Mouse (Mus musculus) hindbrain, embryonic 16.5 days (tissue): ENCODE data around the gene Xxylt1. TPM values are rescaled to one million over a fixed set of nuclear protein-coding genes. Genes with fewer than 3 reads are reported as not detected.
A peak's percentile ranks its signal among the peaks of the same experiment; 100 is the strongest.

ENCODE experiments used
- ATAC-seq: fragments of 200-750 bp; cut with Nextera tagmentation; 2 replicates; pipeline ENCODE4 v1.8.0; 2017; ENCODE audit warnings: moderate TSS enrichment, moderate library complexity
- H3K27ac ChIP-seq: fragments of 300-500 bp; sonication (generic); 2 replicates; pipeline ENCODE4 v1.5.1; 2014; ENCODE audit warnings: low read depth, mild to moderate bottlenecking, control low read depth, low read length, moderate library complexity
- H3K27me3 ChIP-seq: fragments of 300-500 bp; sonication (generic); replicated peaks from 2 replicates; pipeline ENCODE4 v1.6.1; 2014; ENCODE audit warnings: low read length; ENCODE audit not compliant: control insufficient read depth, insufficient read depth
- H3K36me3 ChIP-seq: fragments of 300-500 bp; sonication (generic); 2 replicates; pipeline ENCODE4 v1.6.1; 2014; ENCODE audit warnings: mild to moderate bottlenecking, low read length, moderate library complexity, mixed read lengths; ENCODE audit not compliant: control insufficient read depth, insufficient read depth
- H3K4me1 ChIP-seq: fragments of 300-500 bp; sonication (generic); 2 replicates; pipeline ENCODE4 v1.6.1; 2014; ENCODE audit warnings: low read depth, low read length; ENCODE audit not compliant: control insufficient read depth, insufficient read depth
- H3K4me2 ChIP-seq: fragments of 300-500 bp; sonication (generic); 2 replicates; pipeline ENCODE4 v1.6.1; 2014; ENCODE audit warnings: mild to moderate bottlenecking, low read length, control low read depth, moderate library complexity
- H3K4me3 ChIP-seq: fragments of 300-500 bp; sonication (generic); 2 replicates; pipeline ENCODE4 v1.5.1; 2014; ENCODE audit warnings: mild to moderate bottlenecking, low read length, control low read depth, moderate library complexity
- H3K9ac ChIP-seq: fragments of 300-500 bp; sonication (generic); 2 replicates; pipeline ENCODE4 v1.6.1; 2014; ENCODE audit warnings: low read depth, mild to moderate bottlenecking, control low read depth, low read length, moderate library complexity
- H3K9me3 ChIP-seq: fragments of 300-500 bp; sonication (generic); 2 replicates; pipeline ENCODE4 v1.6.1; 2014; ENCODE audit warnings: mild to moderate bottlenecking, low read length, moderate library complexity; ENCODE audit not compliant: control insufficient read depth
- WGBS: fragments of 180-500 bp; shearing (Covaris S2); extraction: QIAGEN DNeasy Blood & Tissue Kit; methylation state at CpG from one replicate; pipeline ENCODE4 v1.1.7; 2014; 5-methylcytosine and 5-hydroxymethylcytosine counted together
- polyA plus RNA-seq: library from polyadenylated mRNA; unstranded; fragments of >200 nt; fragmentation: Nextera tagmentation; extraction: Ambion mirVana; gene quantifications from 2 replicates; pipeline ENCODE4 v1.2.1, GENCODE M21; 2015

Xxylt1 gene
- polyA plus RNA-seq = 11.0 and 16.1 TPM in 2 replicates

- Histone ChIP-seq H3K36me3 (no peaks in the 10 kb centered on the region), H3K27me3 (no peaks in the 10 kb centered on the region), H3K27ac (peak within 1 kb of the TSS; percentile 83), H3K4me2 (peak within 1 kb of the TSS; percentile 80), H3K4me1 (peaks cover 8% of the 10 kb centered on the region), H3K9ac (peak within 1 kb of the TSS; percentile 83), H3K9me3 (no peaks in the 10 kb centered on the region), H3K4me3 (peak within 1 kb of the TSS; percentile 82)
- under 1% methylated on average over 30 of the region's 54 CpGs for whole genome bisulfite sequencing
- ATAC-seq = peak; percentile 99
Measured at GRCm38 (mm10) chr16:31081125-31081664, at the start of gene Xxylt1. Gene Xxylt1, minus strand, starts transcription at chr16:31081432.

GRCm38 (mm10) chr16:31128116-31128515 is 46.9 kb upstream of the Xxylt1 start:
- Histone ChIP-seq H3K36me3 (peaks cover 4% of the 10 kb centered on the region; the same call in 1 of the 2 replicates), H3K9me3 (no peaks in the 10 kb centered on the region), H3K27me3 (no peaks in the 10 kb centered on the region), H3K9ac (no peak overlapping the region), H3K4me1 (no peaks in the 10 kb centered on the region), H3K4me3 (no peak overlapping the region), H3K4me2 (no peak overlapping the region), H3K27ac (no peak overlapping the region)
- WGBS = 86% methylated on average over 5 of the region's 5 CpGs
- no peak for ATAC-seq

- WGBS = 67% methylated on average over 5 of the region's 5 CpGs
- no peak overlapping the region for H3K9ac ChIP-seq
- H3K27ac ChIP-seq = no peak overlapping the region
- no peaks in the 10 kb centered on the region for H3K27me3 ChIP-seq
- no peaks in the 10 kb centered on the region for H3K4me1 ChIP-seq
- peaks cover 10% of the 10 kb centered on the region; the same call in 1 of the 2 replicates for H3K36me3 ChIP-seq
- H3K4me3 ChIP-seq = no peak overlapping the region
- no peak overlapping the region for H3K4me2 ChIP-seq
- H3K9me3 ChIP-seq = no peaks in the 10 kb centered on the region
- no peak for ATAC-seq
Measured at GRCm38 (mm10) chr16:31124991-31125390, 43.8 kb upstream of the Xxylt1 start.

- Histone ChIP-seq H3K9ac (no peak overlapping the region), H3K9me3 (no peaks in the 10 kb centered on the region), H3K36me3 (peaks cover 8% of the 10 kb centered on the region), H3K27me3 (no peaks in the 10 kb centered on the region), H3K4me2 (no peak overlapping the region), H3K27ac (no peak overlapping the region), H3K4me1 (no peaks in the 10 kb centered on the region), H3K4me3 (no peak overlapping the region)
- WGBS = 98% methylated on average over 6 of the region's 6 CpGs
- no peak for ATAC-seq
Measured at GRCm38 (mm10) chr16:31121612-31122011, 40.4 kb upstream of the Xxylt1 start.

- Histone ChIP-seq H3K9me3 (peaks cover 2% of the 10 kb centered on the region; the same call in 1 of the 2 replicates), H3K9ac (no peak overlapping the region), H3K27ac (no peak overlapping the region), H3K36me3 (peaks cover 27% of the 10 kb centered on the region), H3K4me3 (no peak overlapping the region), H3K4me2 (no peak overlapping the region), H3K4me1 (no peaks in the 10 kb centered on the region), H3K27me3 (no peaks in the 10 kb centered on the region)
- no peak for ATAC-seq
Measured at GRCm38 (mm10) chr16:31113596-31113995, 32.4 kb upstream of the Xxylt1 start.

- H3K36me3 ChIP-seq = peaks cover 27% of the 10 kb centered on the region
- H3K4me3 ChIP-seq = no peak overlapping the region
- H3K27me3 ChIP-seq = no peaks in the 10 kb centered on the region
- no peak for ATAC-seq
- H3K4me1 ChIP-seq = no peaks in the 10 kb centered on the region
- H3K4me2 ChIP-seq = no peak overlapping the region
- 71% methylated on average over 2 of the region's 2 CpGs for WGBS
- H3K9me3 ChIP-seq = no peaks in the 10 kb centered on the region
- no peak overlapping the region for H3K9ac ChIP-seq
- H3K27ac ChIP-seq = no peak overlapping the region
Measured at GRCm38 (mm10) chr16:31101352-31101751, 20.1 kb upstream of the Xxylt1 start.

- H3K9me3 ChIP-seq = no peaks in the 10 kb centered on the region
- no peak for ATAC-seq
- no peak overlapping the region for H3K4me2 ChIP-seq
- no peak overlapping the region for H3K9ac ChIP-seq
- H3K4me1 ChIP-seq = no peaks in the 10 kb centered on the region
- H3K4me3 ChIP-seq = no peak overlapping the region
- 79% methylated on average over 1 of the region's 1 CpGs for WGBS
- H3K27ac ChIP-seq = no peak overlapping the region
- H3K27me3 ChIP-seq = no peaks in the 10 kb centered on the region
- H3K36me3 ChIP-seq = peaks cover 27% of the 10 kb centered on the region
Measured at GRCm38 (mm10) chr16:31099906-31100305, 18.7 kb upstream of the Xxylt1 start.

GRCm38 (mm10) chr16:31094036-31094435 is 12.8 kb upstream of the Xxylt1 start:
- Histone ChIP-seq H3K9me3 (no peaks in the 10 kb centered on the region), H3K4me2 (no peak overlapping the region), H3K4me3 (no peak overlapping the region), H3K27ac (no peak overlapping the region), H3K27me3 (no peaks in the 10 kb centered on the region), H3K9ac (no peak overlapping the region), H3K36me3 (peaks cover 2% of the 10 kb centered on the region; the same call in 1 of the 2 replicates), H3K4me1 (no peaks in the 10 kb centered on the region)
- WGBS = 43% methylated on average over 6 of the region's 6 CpGs
- ATAC-seq = no peak

GRCm38 (mm10) chr16:31093186-31093585 is 12.0 kb upstream of the Xxylt1 start:
- no peak overlapping the region for H3K4me2 ChIP-seq
- H3K27ac ChIP-seq = no peak overlapping the region
- no peak for ATAC-seq
- WGBS = 38% methylated on average over 9 of the region's 9 CpGs
- no peak overlapping the region for H3K9ac ChIP-seq
- H3K4me1 ChIP-seq = no peaks in the 10 kb centered on the region
- H3K4me3 ChIP-seq = no peak overlapping the region
- no peaks in the 10 kb centered on the region for H3K9me3 ChIP-seq
- H3K27me3 ChIP-seq = no peaks in the 10 kb centered on the region
- peaks cover 1% of the 10 kb centered on the region; the same call in 1 of the 2 replicates for H3K36me3 ChIP-seq
